ENCODE assay signal across 8 mouse cellular contexts in the genomic region with DNA sequence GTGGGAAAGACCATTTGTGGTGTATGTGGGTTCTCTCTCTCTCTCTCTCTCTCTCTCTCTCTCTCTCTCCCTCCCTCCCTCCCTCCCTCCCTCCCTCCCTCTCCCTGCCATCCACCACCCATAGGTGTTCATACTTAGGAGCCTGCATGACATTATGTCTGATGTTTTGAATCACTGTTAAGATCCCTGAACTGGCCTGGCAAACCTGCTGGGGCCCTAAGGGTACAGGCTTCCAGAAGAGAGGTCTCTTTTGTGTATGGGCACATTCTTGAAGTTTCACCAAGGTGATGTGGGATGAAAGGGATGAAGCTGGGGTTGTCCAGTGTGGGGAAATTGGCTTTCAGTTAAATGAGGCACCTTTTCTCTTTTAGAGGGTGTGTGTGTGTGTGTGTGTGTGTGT.
A peak's percentile ranks its signal among the peaks of the same experiment; 100 is the strongest.
DNase-seq lines count a peak whose midpoint lies in the region; ATAC-seq lines count a peak whose summit lies in the region.

No protein-coding gene starts in this region.

- H3K4me2 ChIP-seq in heart, embryonic 16.5 days (ENCODE audit: low read depth, low read length) = peak overlapping the region; percentile 74
- no peak overlapping the region; the same call in 1 of the 2 replicates for H3K4me2 ChIP-seq in forebrain, embryonic 11.5 days (ENCODE audit: low read depth, low read length, severe bottlenecking)
- peak overlapping the region; percentile 64; the same call in 1 of the 2 replicates for H3K4me2 ChIP-seq in intestine, embryonic 16.5 days (ENCODE audit: low read depth, low read length)
- peak overlapping the region; percentile 62 for H3K4me2 ChIP-seq in neural tube, embryonic 13.5 days

- no peaks in the 10 kb centered on the region; the same call in 1 of the 2 replicates for H3K9me3 ChIP-seq in heart, embryonic 16.5 days (replicated peaks; ENCODE audit: control insufficient read depth, low read length)
- H3K9me3 ChIP-seq in forebrain, embryonic 11.5 days (ENCODE audit: control insufficient read depth, low read length) = no peaks in the 10 kb centered on the region; the same call in 1 of the 2 replicates
- no peaks in the 10 kb centered on the region for H3K9me3 ChIP-seq in intestine, embryonic 16.5 days (ENCODE audit: control insufficient read depth, low read length)
- H3K9me3 ChIP-seq in neural tube, embryonic 13.5 days = no peaks in the 10 kb centered on the region

- no peak overlapping the region for H3K9ac ChIP-seq in heart, embryonic 16.5 days (ENCODE audit: low read length)
- H3K9ac ChIP-seq in forebrain, embryonic 11.5 days (ENCODE audit: low read length) = no peak overlapping the region
- no peak overlapping the region for H3K9ac ChIP-seq in intestine, embryonic 16.5 days (ENCODE audit: low read depth, low read length)
- H3K9ac ChIP-seq in neural tube, embryonic 13.5 days = peak overlapping the region; percentile 53; the same call in 1 of the 2 replicates

- H3K4me1 ChIP-seq in heart, embryonic 16.5 days (ENCODE audit: control insufficient read depth, insufficient read depth, low read length) = peaks cover 7% of the 10 kb centered on the region
- peaks cover 12% of the 10 kb centered on the region; the same call in 1 of the 2 replicates for H3K4me1 ChIP-seq in forebrain, embryonic 11.5 days (replicated peaks; ENCODE audit: control insufficient read depth, insufficient read depth, low read length)
- peaks cover 5% of the 10 kb centered on the region for H3K4me1 ChIP-seq in intestine, embryonic 16.5 days (ENCODE audit: control insufficient read depth, insufficient read depth, low read length)
- peaks cover 37% of the 10 kb centered on the region for H3K4me1 ChIP-seq in neural tube, embryonic 13.5 days (replicated peaks)

- H3K4me3 ChIP-seq in heart, embryonic 16.5 days (ENCODE audit: low read length) = no peak overlapping the region
- H3K4me3 ChIP-seq in forebrain, embryonic 11.5 days (ENCODE audit: low read depth, low read length) = no peak overlapping the region
- no peak overlapping the region for H3K4me3 ChIP-seq in intestine, embryonic 16.5 days (ENCODE audit: low read length)
- H3K4me3 ChIP-seq in neural tube, embryonic 13.5 days = no peak overlapping the region

- 0 out of 2 replicates have a peak overlapping the region, but pooled peaks have one; percentile 15 for H3K27ac ChIP-seq in heart, embryonic 16.5 days (ENCODE audit: low read length)
- H3K27ac ChIP-seq in forebrain, embryonic 11.5 days (ENCODE audit: low read depth, low read length) = peak overlapping the region; percentile 37
- no peak overlapping the region for H3K27ac ChIP-seq in intestine, embryonic 16.5 days (ENCODE audit: low read length)
- peak overlapping the region; percentile 20 for H3K27ac ChIP-seq in neural tube, embryonic 13.5 days (replicated peaks)

- H3K27me3 ChIP-seq in heart, embryonic 16.5 days (ENCODE audit: control insufficient read depth, insufficient read depth, low read length) = no peaks in the 10 kb centered on the region; the same call in 1 of the 2 replicates
- no peaks in the 10 kb centered on the region for H3K27me3 ChIP-seq in forebrain, embryonic 11.5 days (ENCODE audit: control insufficient read depth, insufficient read depth, low read length)
- H3K27me3 ChIP-seq in intestine, embryonic 16.5 days (replicated peaks; ENCODE audit: control insufficient read depth, insufficient read depth, low read length) = no peaks in the 10 kb centered on the region
- H3K27me3 ChIP-seq in neural tube, embryonic 13.5 days = 0 out of 2 replicates have a peak, but pooled peaks cover 7% of the 10 kb centered on the region

- H3K36me3 ChIP-seq in heart, embryonic 16.5 days (ENCODE audit: control insufficient read depth, insufficient read depth) = no peaks in the 10 kb centered on the region
- H3K36me3 ChIP-seq in forebrain, embryonic 11.5 days (ENCODE audit: control insufficient read depth, insufficient read depth, low read length) = no peaks in the 10 kb centered on the region
- no peaks in the 10 kb centered on the region for H3K36me3 ChIP-seq in intestine, embryonic 16.5 days (ENCODE audit: control insufficient read depth, insufficient read depth, low read length)
- no peaks in the 10 kb centered on the region for H3K36me3 ChIP-seq in neural tube, embryonic 13.5 days

- ATAC-seq in heart, embryonic 16.5 days (replicated peaks; ENCODE audit: extremely low read depth, insufficient read depth, low FRiP score) = peak; percentile 4; the same call in 1 of the 2 replicates
- ATAC-seq in forebrain, embryonic 11.5 days (replicated peaks; ENCODE audit: low FRiP score) = peak; percentile 42
- ATAC-seq in intestine, embryonic 16.5 days = no peak; the same call in 1 of the 2 replicates
- ATAC-seq in neural tube, embryonic 13.5 days (ENCODE audit: low read depth) = peak; percentile 45; the same call in 1 of the 2 replicates

- DNase-seq in heart, adult 18-20 months = no peak
- no peak for DNase-seq in forebrain, embryonic 11.5 days (ENCODE audit: low spot score)
- no peak for DNase-seq in thymus, postnatal 4 days
- no peak for DNase-seq in urinary bladder, postnatal 36 days (ENCODE audit: low spot score in 2 of 2)
- DNase-seq in thymus, postnatal 25 days = no peak
